Mouse (Mus musculus) gastrocnemius, adult 2 months (tissue): ENCODE results near the gene Rab14. TPM values are rescaled to one million over a fixed set of nuclear protein-coding genes. Genes with fewer than 3 reads are reported as not detected.

ENCODE experiments used
- DNase-seq: peaks from one replicate; pipeline ENCODE4 v3.0.0; 2022
- H3K27ac ChIP-seq: fragments of 200-600 bp; 2 replicates; pipeline ENCODE4 v1.8.1; 2022; ENCODE audit warnings: mild to moderate bottlenecking
- H3K4me3 ChIP-seq: fragments of 200-600 bp; 2 replicates; pipeline ENCODE4 v1.8.1; 2022; ENCODE audit warnings: mild to moderate bottlenecking, moderate library complexity
- CTCF ChIP-seq: fragments of 200-600 bp; IDR thresholded peaks from 2 replicates; pipeline ENCODE4 v1.8.1; 2022; ENCODE audit warnings: antibody characterized with exemption, mild to moderate bottlenecking, moderate library complexity
- intact Hi-C: fragments of 180-260 bp; cut with DNase I; formaldehyde crosslinking; loops from one replicate; pipeline ENCODE4 v1.15.1; 2025
- total RNA-seq, 2 experiments: library from RNA; stranded (reverse); gene quantifications; 2 replicates each; pipeline ENCODE4 v1.2.3; 2021

The Rab14 gene
- total RNA-seq, 2 experiments from 2014 or later, result 87.9 to 91.5 TPM

DNA sequence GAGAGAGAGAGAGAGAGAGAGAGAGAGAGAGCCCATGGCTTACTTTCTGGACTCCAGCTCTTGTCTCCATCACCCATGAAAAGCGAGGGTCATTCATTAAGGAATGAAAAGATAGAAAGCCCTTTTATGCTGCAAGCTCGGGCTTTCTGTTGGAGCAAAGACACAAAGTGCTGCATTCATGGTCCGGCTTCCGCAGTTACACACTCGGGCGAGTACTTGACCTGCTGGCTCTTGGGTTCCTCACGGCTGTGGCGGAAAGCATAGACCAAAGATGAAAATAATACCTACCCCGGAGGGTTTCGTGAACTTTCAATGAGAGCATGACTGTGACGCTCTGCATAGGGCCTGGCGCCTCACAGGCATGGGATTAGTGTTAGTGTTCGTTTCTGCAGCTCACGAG is 14.4 kb upstream of the Rab14 start:
- H3K4me3 ChIP-seq, result no peak overlapping the region
- DNase-seq, result no peak
- no peak for TF ChIP-seq CTCF
- intact Hi-C loops, result loop anchor here (2.0 kb wide), 1 partner anchor 55 kb away; no protein-coding TSS in a partner anchor
- no peak overlapping the region for H3K27ac ChIP-seq

DNA sequence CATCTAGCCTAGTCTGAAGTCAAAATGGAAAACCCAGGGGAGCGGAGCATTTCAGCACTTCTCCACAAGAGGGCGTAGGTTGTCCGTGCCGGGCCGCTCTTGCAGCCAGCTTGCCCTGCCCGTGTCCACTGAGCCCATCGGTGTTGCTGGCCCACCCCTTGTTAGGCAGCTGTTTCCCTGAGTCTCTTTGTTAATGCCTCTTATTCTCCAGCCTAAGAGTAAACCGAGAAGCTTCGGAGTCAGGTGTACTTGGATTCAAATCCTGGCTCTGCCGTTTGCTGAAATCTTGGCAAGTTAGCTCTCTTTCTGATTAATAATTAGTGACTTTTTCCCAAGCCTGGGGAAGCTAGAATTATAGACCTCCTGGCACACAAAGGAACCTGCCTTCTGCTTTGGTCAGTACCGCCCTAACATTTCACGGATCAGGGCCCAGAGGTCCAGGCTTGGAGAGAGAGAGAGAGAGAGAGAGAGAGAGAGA is 14.0 kb upstream of the Rab14 start:
- peak overlapping the region; percentile 35; the same call in 1 of the 2 replicates for H3K27ac ChIP-seq
- peak; percentile 84 for DNase-seq
- intact Hi-C loops, result loop anchor here (2.0 kb wide), 1 partner anchor 56 kb away; no protein-coding TSS in a partner anchor
- H3K4me3 ChIP-seq, result peak overlapping the region; percentile 53
- peak; percentile 97; the same call in 1 of the 2 replicates for TF ChIP-seq CTCF

DNA sequence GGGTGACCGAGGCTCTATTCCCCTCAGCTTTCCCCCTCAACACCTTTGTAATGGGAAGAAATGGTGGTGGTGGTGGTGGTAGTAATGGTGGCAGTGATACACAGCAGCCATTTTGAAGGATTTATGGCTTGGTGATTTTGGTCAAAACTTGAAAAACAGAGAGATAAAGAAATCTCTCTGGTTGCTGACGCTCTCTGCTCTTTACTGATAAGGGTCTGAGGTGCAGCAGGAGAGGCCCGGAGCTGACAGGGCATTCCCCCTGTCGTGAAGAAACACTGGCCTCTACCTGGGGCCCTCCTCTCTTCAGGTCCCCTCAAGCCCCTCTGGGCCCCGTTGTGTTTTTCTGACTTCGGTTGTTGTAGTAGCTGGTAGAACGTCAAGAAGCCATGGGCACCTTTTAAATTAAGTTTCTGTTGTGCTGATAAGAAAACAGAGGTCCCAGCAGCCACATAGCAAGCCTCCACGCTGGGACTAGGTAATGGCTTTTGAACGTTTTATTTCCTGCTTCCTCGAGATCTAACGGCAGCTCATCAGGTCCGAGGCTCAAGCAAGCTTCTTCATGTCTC is 12.5 kb upstream of the Rab14 start:
- intact Hi-C loops, result no loop called here
- Histone ChIP-seq H3K27ac (no peak overlapping the region), H3K4me3 (no peak overlapping the region)
- no peak for TF ChIP-seq CTCF
- DNase-seq, result no peak

DNA sequence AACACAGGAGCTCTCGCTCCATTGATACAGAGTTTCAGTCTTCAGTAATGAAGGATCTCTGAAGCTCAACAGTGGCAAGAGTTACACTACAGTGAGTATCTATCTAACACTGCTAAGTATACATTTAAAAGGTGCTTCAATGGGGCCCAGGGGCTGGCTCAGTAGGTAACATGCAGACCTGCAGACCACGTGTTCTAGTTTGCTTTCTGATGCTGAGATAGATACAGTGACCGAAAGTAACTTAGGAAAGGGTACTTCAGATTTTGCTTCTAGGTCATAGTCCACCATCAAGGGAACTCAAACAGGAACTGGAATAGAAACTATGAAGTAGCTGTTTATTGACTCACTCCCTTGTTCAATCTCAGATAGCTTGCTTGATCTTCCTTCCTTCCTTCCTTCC is 10.8 kb upstream of the Rab14 start:
- DNase-seq, result no peak
- intact Hi-C loops, result no loop called here
- no peak overlapping the region for H3K27ac ChIP-seq
- no peak for TF ChIP-seq CTCF
- no peak overlapping the region for H3K4me3 ChIP-seq

DNA sequence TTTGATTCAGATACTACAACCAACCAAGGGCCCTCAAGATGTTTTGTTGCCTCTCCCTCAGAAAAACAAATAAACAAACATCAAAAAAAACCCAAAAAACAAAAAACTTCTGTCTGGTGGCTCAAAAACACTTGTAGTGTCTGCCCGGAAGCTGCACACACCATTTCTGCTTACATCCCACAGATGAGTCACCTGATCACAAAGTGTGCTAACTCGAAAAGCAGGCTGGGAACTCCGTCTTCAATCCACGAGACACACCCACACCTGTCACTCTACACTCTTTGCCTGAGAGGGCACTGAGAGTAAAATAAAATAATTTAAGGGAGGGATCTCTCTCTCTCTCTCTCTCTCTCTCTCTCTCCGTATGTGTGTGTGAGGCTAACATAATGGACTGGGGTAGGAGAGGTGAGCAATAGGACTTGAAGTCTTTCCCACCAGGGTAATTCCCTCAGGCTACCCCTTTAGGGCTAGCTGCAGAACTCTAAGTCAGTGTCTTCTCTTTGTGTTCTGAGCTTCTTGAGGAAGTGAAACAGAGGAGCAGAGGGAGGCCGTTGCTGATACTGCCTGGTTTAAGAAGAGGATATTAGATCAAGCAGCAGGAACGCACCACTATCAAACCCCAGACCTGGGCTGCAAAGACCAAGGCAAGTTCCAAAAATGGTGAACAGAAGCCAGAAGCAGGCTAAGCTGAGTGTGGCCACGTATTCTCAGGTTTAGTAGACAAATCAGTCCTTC is 8.2 kb upstream of the Rab14 start:
- no peak for TF ChIP-seq CTCF
- Histone ChIP-seq H3K27ac (no peak overlapping the region), H3K4me3 (no peak overlapping the region)
- no peak for DNase-seq
- intact Hi-C loops, result no loop called here

DNA sequence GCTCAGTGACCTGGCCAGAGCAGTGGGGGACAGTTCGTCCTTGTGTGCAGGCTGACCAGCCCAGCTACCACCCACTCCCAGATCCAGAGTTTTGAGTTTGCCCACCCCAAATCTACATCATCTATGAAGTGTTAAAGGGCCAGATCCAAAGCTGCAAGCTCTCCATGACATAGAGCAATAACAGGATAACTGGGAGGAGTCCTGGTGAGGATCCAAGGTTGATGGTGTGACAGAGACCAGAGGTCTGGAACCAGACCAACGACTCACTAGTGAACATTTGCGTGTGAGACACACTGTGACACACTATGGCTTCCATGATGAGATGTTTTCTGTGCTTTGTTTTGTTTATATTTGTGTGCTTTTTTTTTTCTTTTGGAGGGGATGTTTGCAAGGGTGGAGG is 7.1 kb upstream of the Rab14 start:
- H3K4me3 ChIP-seq, result no peak overlapping the region
- no peak overlapping the region for H3K27ac ChIP-seq
- TF ChIP-seq CTCF, result no peak
- DNase-seq, result no peak
- intact Hi-C loops, result no loop called here

DNA sequence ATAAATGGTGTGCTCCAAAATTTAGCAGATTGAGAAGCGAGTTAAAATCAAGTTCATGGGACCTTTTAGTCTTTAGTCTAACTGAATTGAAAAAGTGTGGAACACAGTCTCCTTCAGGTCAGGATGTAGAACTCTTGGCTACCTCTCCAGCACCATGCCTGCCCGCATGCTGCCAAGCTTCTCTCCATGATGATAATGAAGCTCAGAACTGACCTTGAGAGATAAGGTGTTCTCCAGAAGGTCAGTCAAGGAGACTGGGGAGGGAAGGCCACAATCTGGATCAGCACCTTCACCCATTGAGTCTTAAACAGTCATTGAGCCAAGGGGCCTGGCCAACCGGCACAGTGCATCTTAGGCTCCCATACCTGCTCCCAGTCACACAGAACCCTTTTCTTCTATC is 5.8 kb upstream of the Rab14 start:
- H3K27ac ChIP-seq, result no peak overlapping the region
- DNase-seq, result no peak
- intact Hi-C loops, result no loop called here
- H3K4me3 ChIP-seq, result no peak overlapping the region
- TF ChIP-seq CTCF, result no peak

DNA sequence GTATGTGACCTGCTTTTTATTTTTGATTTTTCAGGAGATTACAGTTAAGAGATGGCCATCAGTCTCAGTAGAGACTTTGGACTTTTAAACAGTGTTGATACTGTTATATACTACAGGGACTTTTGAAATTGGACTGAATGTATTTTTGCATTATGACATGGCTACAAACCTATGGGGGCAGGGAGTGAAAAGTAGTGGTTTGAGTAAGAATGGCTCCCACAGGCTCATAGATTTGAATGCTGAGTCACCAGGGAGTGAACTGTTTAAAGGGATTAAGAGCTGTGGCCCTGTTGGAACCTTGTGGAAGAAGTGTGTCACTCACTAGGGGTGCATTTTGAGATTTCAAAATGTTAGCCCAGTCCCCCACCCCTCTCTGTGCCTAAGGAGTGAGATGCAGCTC is 2.8 kb upstream of the Rab14 start:
- DNase-seq, result no peak
- Histone ChIP-seq H3K27ac (no peak overlapping the region), H3K4me3 (no peak overlapping the region)
- no peak for TF ChIP-seq CTCF
- intact Hi-C loops, result no loop called here

DNA sequence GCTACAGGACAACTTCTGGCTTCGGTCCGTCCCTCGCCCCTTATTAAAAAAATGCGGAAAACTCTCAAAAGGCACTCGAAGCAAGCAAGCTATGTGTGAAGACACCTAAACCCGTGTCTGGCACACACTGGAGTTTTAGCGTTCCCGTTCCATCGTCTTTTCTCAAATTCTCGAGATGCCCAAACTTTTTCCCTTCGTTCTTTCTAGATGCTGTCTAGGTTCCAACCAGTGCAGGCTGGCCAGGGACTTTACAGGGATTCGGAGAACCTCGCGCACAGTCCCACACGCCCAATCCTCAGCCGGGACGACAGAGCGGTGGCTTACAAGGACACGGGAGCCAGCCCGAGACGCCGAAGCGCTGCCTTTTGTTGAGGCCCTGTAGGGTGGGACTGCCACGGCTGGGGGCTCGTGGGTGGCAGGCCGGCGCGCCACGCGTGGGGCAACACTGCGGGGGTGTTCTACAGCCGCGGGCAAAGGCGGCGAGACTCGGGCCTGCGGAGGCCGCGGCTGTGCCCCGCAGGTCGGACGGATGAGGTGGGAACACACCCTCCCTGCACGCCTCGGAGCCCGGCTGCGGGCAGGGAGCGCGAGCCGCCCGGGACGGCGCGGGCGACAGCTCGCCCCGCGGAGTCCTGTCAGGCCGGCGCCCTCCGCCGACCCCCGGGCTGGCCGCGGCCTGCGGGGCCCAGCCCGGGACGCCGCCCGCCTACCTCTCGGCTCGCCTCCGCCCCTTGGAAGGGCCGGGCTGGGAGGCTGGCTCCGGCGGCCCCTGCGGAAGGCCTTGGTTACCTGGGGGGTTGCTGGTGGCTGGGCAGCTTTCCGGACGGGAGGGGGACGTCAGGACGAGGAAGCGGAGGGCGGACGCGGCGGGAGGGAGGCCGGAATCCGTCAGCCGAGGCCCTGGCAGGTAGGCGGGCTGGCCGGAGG is 686 bp downstream of the Rab14 start:
- DNase-seq, result peak; percentile 59
- Histone ChIP-seq H3K27ac (peak overlapping the region; percentile 100), H3K4me3 (peak overlapping the region; percentile 85)
- intact Hi-C loops, result no loop called here
- no peak for TF ChIP-seq CTCF

DNA sequence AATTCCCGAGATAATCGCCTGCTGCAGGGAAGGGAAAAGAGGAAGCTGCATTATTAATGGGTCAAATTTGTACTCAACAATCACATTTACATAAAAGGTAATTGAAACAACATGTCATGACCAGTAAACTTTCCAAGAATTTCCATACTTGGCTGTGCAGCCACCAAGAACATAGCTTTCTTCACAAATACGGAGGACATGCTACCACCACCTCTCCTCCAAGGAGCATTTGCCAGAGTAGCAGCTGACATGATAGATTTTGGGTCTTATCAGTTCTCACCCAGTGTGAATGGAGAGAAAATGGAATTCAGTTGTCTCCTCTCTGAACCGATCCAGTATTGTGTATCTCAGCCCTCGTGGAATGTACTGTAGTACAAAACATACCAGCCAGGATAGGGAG is 1.4 kb downstream of the Rab14 start:
- no peak for DNase-seq
- intact Hi-C loops, result no loop called here
- no peak for TF ChIP-seq CTCF
- Histone ChIP-seq H3K4me3 (peak overlapping the region; percentile 85), H3K27ac (peak overlapping the region; percentile 100)

DNA sequence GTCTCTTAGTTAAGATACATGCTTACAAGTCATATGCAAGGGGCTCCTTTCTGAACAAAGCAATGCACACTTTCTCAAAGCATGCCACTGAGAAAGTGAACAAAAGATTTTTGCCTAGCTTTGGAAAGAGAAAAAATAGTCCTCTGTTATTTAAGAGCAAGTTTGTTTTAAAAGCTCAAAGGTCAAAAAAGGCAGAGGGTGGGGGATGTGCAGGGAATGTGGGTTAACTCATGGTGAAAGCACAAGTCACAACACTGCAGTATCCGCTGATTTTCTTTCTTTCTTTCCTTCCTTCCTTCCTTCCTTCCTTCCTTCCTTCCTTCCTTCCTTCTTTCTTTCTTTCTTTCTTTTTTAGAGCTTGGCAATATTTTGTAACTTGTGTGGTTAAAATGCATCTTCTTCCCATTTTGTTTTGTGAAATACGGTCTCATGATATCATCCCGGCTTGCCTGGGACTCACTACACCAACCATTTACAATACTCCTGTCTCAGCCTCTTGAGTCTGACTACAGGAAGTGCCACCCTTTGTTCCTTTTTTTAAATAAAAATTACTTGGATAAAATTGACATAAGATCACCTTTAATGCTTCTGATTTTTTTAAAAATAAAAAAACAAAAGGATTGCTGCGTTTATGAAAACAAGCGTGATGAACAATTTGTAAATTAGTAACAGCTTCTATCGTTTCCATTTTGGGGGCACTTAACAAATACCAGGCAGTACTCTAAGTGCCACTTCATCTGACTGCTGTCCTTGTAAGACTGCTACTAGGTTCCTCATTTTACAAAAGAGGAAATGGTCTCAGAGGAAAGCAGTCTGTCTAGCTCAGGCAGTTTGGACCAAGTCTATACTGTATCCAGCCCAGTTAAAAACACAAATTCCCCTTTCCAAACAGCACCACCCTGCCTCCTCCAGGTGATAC is 5.0 kb downstream of the Rab14 start:
- Histone ChIP-seq H3K4me3 (no peak overlapping the region), H3K27ac (no peak overlapping the region; the same call in 1 of the 2 replicates)
- no peak for TF ChIP-seq CTCF
- intact Hi-C loops, result no loop called here
- no peak for DNase-seq

DNA sequence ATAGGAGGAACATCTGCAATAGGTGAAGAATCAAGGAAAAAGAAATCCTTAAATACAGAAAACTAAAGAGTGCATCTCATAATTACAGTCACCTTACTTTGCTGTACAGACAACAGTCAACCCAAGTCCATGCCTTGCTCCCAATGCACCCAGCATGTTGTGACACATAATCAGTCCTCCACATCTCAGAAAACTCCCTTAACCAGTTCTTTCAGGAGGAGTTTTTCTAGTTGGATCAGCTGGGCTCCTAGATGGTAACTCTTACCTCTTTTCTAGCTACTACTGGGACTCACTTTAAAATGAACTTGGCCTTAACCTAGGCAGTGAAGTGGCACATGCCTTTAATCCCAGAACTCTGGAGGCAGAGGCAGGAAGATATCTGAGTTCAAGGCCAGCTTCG is 6.9 kb downstream of the Rab14 start:
- H3K4me3 ChIP-seq, result no peak overlapping the region
- DNase-seq, result no peak
- TF ChIP-seq CTCF, result no peak
- intact Hi-C loops, result no loop called here
- H3K27ac ChIP-seq, result no peak overlapping the region
